Mouse (Mus musculus): Measurements from ENCODE around the gene Eml3.

Gene Eml3

GRCm38 (mm10) chr19:8914212-8914611 lies 15.1 kb upstream of the Eml3 start:
- no peak for DNase-seq (ENCODE audit: low read depth, low spot score)

- no peak for DNase-seq (ENCODE audit: low read depth, low spot score)
These were observed 10.4 kb upstream of the Eml3 start for GRCm38 (mm10) chr19:8919000-8919399.

GRCm38 (mm10) chr19:8919684-8920072 lies 9.7 kb upstream of the Eml3 start:
- no peak for DNase-seq (ENCODE audit: low read depth, low spot score)

- DNase-seq (ENCODE audit: low read depth, low spot score) = peak; percentile 86
These were observed 9.1 kb upstream of the Eml3 start, which contains the start of gene B3gat3 for GRCm38 (mm10) chr19:8920073-8920736. Gene B3gat3, plus strand, starts transcription at chr19:8920374.

GRCm38 (mm10) chr19:8920836-8921291 lies 8.5 kb upstream of the Eml3 start:
- DNase-seq (ENCODE audit: low read depth, low spot score) = no peak

GRCm38 (mm10) chr19:8921741-8922140 lies 7.6 kb upstream of the Eml3 start:
- DNase-seq (ENCODE audit: low read depth, low spot score) = no peak

- no peak for DNase-seq (ENCODE audit: low read depth, low spot score)
These were observed 2.6 kb upstream of the Eml3 start for GRCm38 (mm10) chr19:8926766-8927165.

GRCm38 (mm10) chr19:8927891-8928525 lies 1.3 kb upstream of the Eml3 start:
- no peak for DNase-seq (ENCODE audit: low read depth, low spot score)

GRCm38 (mm10) chr19:8928689-8929223 lies 596 bp upstream of the Eml3 start:
- no peak for DNase-seq (ENCODE audit: low read depth, low spot score)

GRCm38 (mm10) chr19:8930117-8930516 lies 765 bp downstream of the Eml3 start:
- no peak for DNase-seq (ENCODE audit: low read depth, low spot score)

GRCm38 (mm10) chr19:8930771-8931170 lies 1.4 kb downstream of the Eml3 start:
- no peak for DNase-seq (ENCODE audit: low read depth, low spot score)

GRCm38 (mm10) chr19:8936736-8937135 lies 7.4 kb downstream of the Eml3 start:
- no peak for DNase-seq (ENCODE audit: low read depth, low spot score)

- DNase-seq (ENCODE audit: low read depth, low spot score) = no peak
These were observed 11.3 kb downstream of the Eml3 start for GRCm38 (mm10) chr19:8940526-8941133.

GRCm38 (mm10) chr19:8941136-8941514 lies 11.8 kb downstream of the Eml3 start:
- DNase-seq (ENCODE audit: low read depth, low spot score) = no peak

- peak; percentile 93 for DNase-seq (ENCODE audit: low read depth, low spot score)
These were observed 12.3 kb downstream of the Eml3 start, which contains the start of gene Mta2 for GRCm38 (mm10) chr19:8941515-8942217. Gene Mta2, plus strand, starts transcription at chr19:8941875.

GRCm38 (mm10) chr19:8942276-8942964 lies 13.1 kb downstream of the Eml3 start:
- DNase-seq (ENCODE audit: low read depth, low spot score) = no peak

GRCm38 (mm10) chr19:8943047-8943446 lies 13.7 kb downstream of the Eml3 start:
- no peak for DNase-seq (ENCODE audit: low read depth, low spot score)

- DNase-seq (ENCODE audit: low read depth, low spot score) = no peak
These were observed 14.7 kb downstream of the Eml3 start for GRCm38 (mm10) chr19:8944062-8944461.

GRCm38 (mm10) chr19:8944750-8945149 lies 15.4 kb downstream of the Eml3 start:
- no peak for DNase-seq (ENCODE audit: low read depth, low spot score)

GRCm38 (mm10) chr19:8945251-8945650 lies 15.9 kb downstream of the Eml3 start:
- DNase-seq (ENCODE audit: low read depth, low spot score) = no peak

- no peak for DNase-seq (ENCODE audit: low read depth, low spot score)
These were observed 17.6 kb downstream of the Eml3 start for GRCm38 (mm10) chr19:8946929-8947328.
